7 mouse cellular contexts compared by ENCODE assay signal in genomic region chr19:43524187-43525103, GRCm38 (mm10). TPM values are rescaled to one million over a fixed set of nuclear protein-coding genes. Genes with fewer than 3 reads are reported as not detected.
A peak's percentile ranks its signal among the peaks of the same experiment; 100 is the strongest.
DNase-seq lines count a peak whose midpoint lies in the region; ATAC-seq and TF ChIP-seq lines count a peak whose summit lies in the region.

Gene Got1, minus strand, starts transcription at chr19:43524605.

- no peak for TF ChIP-seq CTCF in kidney, adult 2 months (conservative IDR thresholded peaks at IDR 0.05; ENCODE audit: insufficient read depth, insufficient read length, low read depth, low read length)
- no peak for TF ChIP-seq CTCF in spleen, adult 2 months (IDR thresholded peaks at IDR 0.05; ENCODE audit: extremely low read depth, insufficient read depth, insufficient read length, insufficient replicate concordance)

- no peaks in the 10 kb centered on the region for H3K36me3 ChIP-seq in embryonic facial prominence, embryonic 13.5 days
- H3K36me3 ChIP-seq in kidney, adult 2 months (ENCODE audit: control insufficient read depth, insufficient read depth, low read length), result no peaks in the 10 kb centered on the region
- no peaks in the 10 kb centered on the region for H3K36me3 ChIP-seq in limb, embryonic 12.5 days
- H3K36me3 ChIP-seq in midbrain, embryonic 15.5 days (replicated peaks), result no peaks in the 10 kb centered on the region
- no peaks in the 10 kb centered on the region for H3K36me3 ChIP-seq in spleen, adult 2 months (ENCODE audit: control insufficient read depth, insufficient read depth, low read length)

- H3K4me2 ChIP-seq in embryonic facial prominence, embryonic 13.5 days, result peak within 1 kb of the TSS; percentile 90
- peak within 1 kb of the TSS; percentile 71 for H3K4me2 ChIP-seq in limb, embryonic 12.5 days
- H3K4me2 ChIP-seq in midbrain, embryonic 15.5 days, result peak within 1 kb of the TSS; percentile 87

- H3K9ac ChIP-seq in embryonic facial prominence, embryonic 13.5 days, result peak within 1 kb of the TSS; percentile 80
- H3K9ac ChIP-seq in limb, embryonic 12.5 days (replicated peaks), result peak within 1 kb of the TSS; percentile 66
- peak within 1 kb of the TSS; percentile 67 for H3K9ac ChIP-seq in midbrain, embryonic 15.5 days

- peak within 1 kb of the TSS; percentile 76 for H3K4me3 ChIP-seq in embryonic facial prominence, embryonic 13.5 days
- peak within 1 kb of the TSS; percentile 67 for H3K4me3 ChIP-seq in kidney, adult 2 months (ENCODE audit: insufficient read depth, low read depth, low read length)
- peak within 1 kb of the TSS; percentile 74 for H3K4me3 ChIP-seq in limb, embryonic 12.5 days (replicated peaks)
- H3K4me3 ChIP-seq in midbrain, embryonic 15.5 days, result peak within 1 kb of the TSS; percentile 76
- H3K4me3 ChIP-seq in spleen, adult 2 months (ENCODE audit: extremely low read depth, insufficient read depth, insufficient read length), result peak within 1 kb of the TSS; percentile 77

- TF ChIP-seq POLR2A in kidney, adult 2 months (IDR thresholded peaks at IDR 0.05; ENCODE audit: low read depth, low read length), result peak; percentile 69
- TF ChIP-seq POLR2A in spleen, adult 2 months (IDR thresholded peaks at IDR 0.05; ENCODE audit: low read depth, low read length), result peak; percentile 57

- peaks cover 6% of the 10 kb centered on the region; the same call in 1 of the 2 replicates for H3K27me3 ChIP-seq in embryonic facial prominence, embryonic 13.5 days
- H3K27me3 ChIP-seq in kidney, adult 2 months (replicated peaks; ENCODE audit: control insufficient read depth, insufficient read depth, low read length), result no peaks in the 10 kb centered on the region
- peaks cover 10% of the 10 kb centered on the region for H3K27me3 ChIP-seq in limb, embryonic 12.5 days
- H3K27me3 ChIP-seq in midbrain, embryonic 15.5 days (replicated peaks), result no peaks in the 10 kb centered on the region
- H3K27me3 ChIP-seq in spleen, adult 2 months (ENCODE audit: control insufficient read depth, insufficient read depth, low read length), result no peaks in the 10 kb centered on the region

- H3K27ac ChIP-seq in embryonic facial prominence, embryonic 13.5 days, result peak within 1 kb of the TSS; percentile 30; the same call in 1 of the 2 replicates
- peak within 1 kb of the TSS; percentile 97 for H3K27ac ChIP-seq in kidney, adult 2 months (ENCODE audit: insufficient read depth, low read depth, low read length)
- peak within 1 kb of the TSS; percentile 45; the same call in 1 of the 2 replicates for H3K27ac ChIP-seq in limb, embryonic 12.5 days
- peak within 1 kb of the TSS; percentile 80 for H3K27ac ChIP-seq in midbrain, embryonic 15.5 days
- H3K27ac ChIP-seq in spleen, adult 2 months (ENCODE audit: insufficient read depth, low read length), result peak within 1 kb of the TSS; percentile 75

- peaks cover 32% of the 10 kb centered on the region for H3K4me1 ChIP-seq in embryonic facial prominence, embryonic 13.5 days
- peaks cover 22% of the 10 kb centered on the region for H3K4me1 ChIP-seq in kidney, adult 2 months (ENCODE audit: control insufficient read depth, insufficient read depth, low read length)
- peaks cover 16% of the 10 kb centered on the region for H3K4me1 ChIP-seq in limb, embryonic 12.5 days (replicated peaks)
- H3K4me1 ChIP-seq in midbrain, embryonic 15.5 days, result peaks cover 45% of the 10 kb centered on the region
- peaks cover 3% of the 10 kb centered on the region; the same call in 1 of the 2 replicates for H3K4me1 ChIP-seq in spleen, adult 2 months (ENCODE audit: control insufficient read depth, insufficient read depth, insufficient read length)

- peak; percentile 99 for ATAC-seq in embryonic facial prominence, embryonic 13.5 days (ENCODE audit: insufficient number of reproducible peaks, insufficient read depth, low FRiP score, low TSS enrichment, low read depth)
- ATAC-seq in limb, embryonic 12.5 days (ENCODE audit: insufficient number of reproducible peaks, insufficient read depth, low FRiP score, low TSS enrichment, low read depth), result peak; percentile 100
- ATAC-seq in midbrain, embryonic 15.5 days (replicated peaks), result peak; percentile 100

- peak; percentile 94 for DNase-seq in adrenal gland, postnatal 36 days
- DNase-seq in heart, adult 18-20 months, result peak; percentile 96 to 98
- peak; percentile 98 for DNase-seq in kidney, adult 2 months
- DNase-seq in spleen, adult 2 months (ENCODE audit: low read depth in 1 of 2, low spot score in 2 of 2), result peak; percentile 89 to 94

- no peaks in the 10 kb centered on the region for H3K9me3 ChIP-seq in embryonic facial prominence, embryonic 13.5 days
- no peaks in the 10 kb centered on the region for H3K9me3 ChIP-seq in limb, embryonic 12.5 days
- H3K9me3 ChIP-seq in midbrain, embryonic 15.5 days, result no peaks in the 10 kb centered on the region

- under 1% methylated on average over 58 of the region's 58 CpGs for WGBS in embryonic facial prominence, embryonic 13.5 days
- WGBS in kidney, adult 2 months, result under 1% methylated on average over 58 of the region's 58 CpGs
- WGBS in limb, embryonic 12.5 days, result under 1% methylated on average over 58 of the region's 58 CpGs
- WGBS in midbrain, embryonic 15.5 days, result under 1% methylated on average over 58 of the region's 58 CpGs
- WGBS in spleen, adult 2 months, result 1% methylated on average over 58 of the region's 58 CpGs

RNA-seq across cellular contexts. Expression of gene Got1, which starts in this region (rescaled TPM):
- 100 to 1,000 TPM; 279 to 345 TPM for total RNA-seq in adrenal gland, postnatal 36 days (2021)
- 34.3 and 35.6 TPM in 2 replicates for polyA plus RNA-seq in embryonic facial prominence, embryonic 13.5 days (2015; fragmentation: Nextera tagmentation; extraction: Ambion mirVana)
- 1,000 to 10,000 TPM; 1,066 to 1,082 TPM for total RNA-seq in heart, adult 18-20 months (2021)
- 107 and 118 TPM in 2 replicates for polyA plus RNA-seq in kidney, adult 2 months (2012; rRNA removed)
- polyA plus RNA-seq in limb, embryonic 12.5 days (2016; fragmentation: Nextera tagmentation; extraction: Ambion mirVana), result 41.6 and 42.5 TPM in 2 replicates
- 94.6 and 97.8 TPM in 2 replicates for polyA plus RNA-seq in midbrain, embryonic 15.5 days (2015; fragmentation: Nextera tagmentation; extraction: Ambion mirVana)
- polyA plus RNA-seq in spleen, adult 2 months (2012; rRNA removed), result 14.0 and 15.4 TPM in 2 replicates

Comparison
In these comparisons a context has a peak if more than half of its experiments do, and no peak if none do; other contexts are left out.
1. Peak in every context shown above with its lines: DNase-seq, ATAC-seq, H3K4me3 ChIP-seq and H3K27ac ChIP-seq.
2. H3K27ac ChIP-seq: peak in every context shown above with its lines; median percentile 97 in kidney, adult 2 months; 80 in midbrain, embryonic 15.5 days; 75 in spleen, adult 2 months; 45 in limb, embryonic 12.5 days; 30 in embryonic facial prominence, embryonic 13.5 days.